Mouse (Mus musculus): ENCODE data around the gene Nudt5. TPM values are rescaled to one million over a fixed set of nuclear protein-coding genes. Genes with fewer than 3 reads are reported as not detected.

The Nudt5 gene
- polyA plus RNA-seq, 1 experiment from 2014 or later = 28.8 TPM

DNA sequence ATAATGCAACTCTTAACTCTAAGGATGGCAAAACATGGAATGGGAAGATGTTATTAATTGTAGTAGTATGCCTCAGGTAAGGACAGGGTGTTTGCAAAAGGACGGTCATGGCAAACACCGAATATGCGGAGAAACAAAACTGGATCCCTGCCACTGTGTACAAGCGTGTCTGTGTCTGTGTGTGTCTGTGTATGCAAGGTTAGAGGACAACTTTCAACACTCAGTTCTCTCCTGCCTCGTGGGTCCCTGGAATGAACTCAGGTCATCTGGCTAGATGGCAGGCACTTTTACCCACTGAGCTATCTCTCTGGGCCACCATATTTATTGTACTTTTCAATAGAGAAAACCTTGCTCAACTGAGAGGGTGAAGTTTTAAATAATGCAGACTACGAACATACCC lies 22.4 kb upstream of the Nudt5 start:
- Histone ChIP-seq H3K4me2 (no peak overlapping the region), H3K27me3 (replicated peaks) (no peaks in the 10 kb centered on the region), H3K4me3 (replicated peaks) (no peak overlapping the region), H3K27ac (replicated peaks) (no peak overlapping the region), H3K36me3 (peaks cover 59% of the 10 kb centered on the region), H3K9me3 (replicated peaks) (no peaks in the 10 kb centered on the region), H3K4me1 (no peaks in the 10 kb centered on the region), H3K9ac (replicated peaks) (no peak overlapping the region)
- WGBS = 95% methylated on average over 6 of the region's 6 CpGs
- no peak for ATAC-seq (ENCODE audit: low FRiP score)

GRCm38 (mm10) chr2:5824213-5824612 lies 20.6 kb upstream of the Nudt5 start:
- no peaks in the 10 kb centered on the region for H3K27me3 ChIP-seq (replicated peaks)
- H3K9ac ChIP-seq (replicated peaks) = no peak overlapping the region
- WGBS = 14% methylated on average over 1 of the region's 1 CpGs
- H3K9me3 ChIP-seq (replicated peaks) = no peaks in the 10 kb centered on the region
- H3K36me3 ChIP-seq = peaks cover 50% of the 10 kb centered on the region
- H3K4me1 ChIP-seq = no peaks in the 10 kb centered on the region
- ATAC-seq (ENCODE audit: low FRiP score) = no peak
- H3K27ac ChIP-seq (replicated peaks) = no peak overlapping the region
- H3K4me3 ChIP-seq (replicated peaks) = no peak overlapping the region
- H3K4me2 ChIP-seq = no peak overlapping the region

GRCm38 (mm10) chr2:5824685-5825084 lies 20.1 kb upstream of the Nudt5 start:
- no peak for ATAC-seq (ENCODE audit: low FRiP score)
- Histone ChIP-seq H3K36me3 (peaks cover 46% of the 10 kb centered on the region), H3K27ac (replicated peaks) (no peak overlapping the region), H3K4me1 (no peaks in the 10 kb centered on the region), H3K4me2 (no peak overlapping the region), H3K27me3 (replicated peaks) (no peaks in the 10 kb centered on the region), H3K4me3 (replicated peaks) (no peak overlapping the region), H3K9ac (replicated peaks) (no peak overlapping the region), H3K9me3 (replicated peaks) (no peaks in the 10 kb centered on the region)
- WGBS = 89% methylated on average over 5 of the region's 5 CpGs

DNA sequence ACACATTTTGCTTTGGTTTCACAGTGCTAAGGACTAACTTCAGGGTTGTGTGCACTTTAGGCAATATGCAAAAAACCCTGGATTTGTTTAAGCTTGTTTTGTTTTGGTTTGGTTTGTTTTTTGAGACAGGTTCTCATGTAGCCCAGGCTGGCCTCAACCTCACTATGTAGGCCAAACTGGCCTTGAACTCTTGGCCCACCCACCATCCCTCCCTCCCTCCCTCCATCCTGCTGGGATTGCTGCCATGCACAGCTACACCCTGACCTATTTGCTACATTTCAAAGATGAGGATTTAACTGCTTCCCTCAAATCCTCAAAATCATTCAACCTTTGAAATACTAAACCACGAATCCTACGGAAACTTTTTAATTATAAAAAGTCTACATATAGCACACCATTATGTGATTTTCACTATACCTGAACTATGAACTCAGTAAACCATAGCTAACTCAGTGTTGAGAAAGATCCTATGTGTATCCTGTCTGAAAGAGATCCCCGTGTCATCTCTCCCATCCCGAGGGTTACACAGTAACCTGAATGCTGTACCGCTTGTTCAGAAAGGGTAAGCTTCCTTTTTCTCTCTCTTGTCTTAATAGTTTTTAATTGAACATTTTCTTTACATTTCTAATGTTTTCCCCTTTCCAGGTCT lies 19.4 kb upstream of the Nudt5 start:
- 94% methylated on average over 5 of the region's 5 CpGs for WGBS
- Histone ChIP-seq H3K9ac (replicated peaks) (no peak overlapping the region), H3K27ac (replicated peaks) (no peak overlapping the region), H3K4me3 (replicated peaks) (no peak overlapping the region), H3K4me1 (no peaks in the 10 kb centered on the region), H3K36me3 (peaks cover 44% of the 10 kb centered on the region), H3K9me3 (replicated peaks) (no peaks in the 10 kb centered on the region), H3K4me2 (no peak overlapping the region), H3K27me3 (replicated peaks) (no peaks in the 10 kb centered on the region)
- no peak for ATAC-seq (ENCODE audit: low FRiP score)

DNA sequence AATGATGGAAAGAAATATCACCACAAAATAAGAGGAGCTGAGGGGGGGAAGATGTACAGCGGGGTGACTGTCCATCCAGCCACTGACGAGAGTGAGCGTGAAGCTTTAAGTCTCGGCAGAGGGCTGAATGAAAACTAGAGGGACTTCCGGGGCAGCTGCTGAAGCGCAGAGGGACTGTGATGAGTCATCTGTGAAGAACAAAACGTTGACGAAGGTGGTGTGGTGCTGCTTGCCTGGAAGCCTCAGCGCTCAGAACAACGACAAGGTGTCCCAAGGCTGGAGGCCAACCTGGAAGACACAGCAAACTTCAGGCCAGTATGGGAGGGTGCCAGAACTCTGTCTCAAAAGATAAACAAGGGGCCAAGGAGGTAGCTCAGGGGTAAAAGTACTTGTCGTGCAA lies 4.0 kb upstream of the Nudt5 start:
- no peaks in the 10 kb centered on the region for H3K9me3 ChIP-seq (replicated peaks)
- peaks cover 10% of the 10 kb centered on the region for H3K4me1 ChIP-seq
- H3K4me2 ChIP-seq = no peak overlapping the region
- peaks cover 46% of the 10 kb centered on the region for H3K36me3 ChIP-seq
- no peak for ATAC-seq (ENCODE audit: low FRiP score)
- no peak overlapping the region for H3K27ac ChIP-seq (replicated peaks)
- H3K9ac ChIP-seq (replicated peaks) = no peak overlapping the region
- no peaks in the 10 kb centered on the region for H3K27me3 ChIP-seq (replicated peaks)
- H3K4me3 ChIP-seq (replicated peaks) = no peak overlapping the region
- 97% methylated on average over 11 of the region's 11 CpGs for WGBS

GRCm38 (mm10) chr2:5844181-5844872 lies 492 bp upstream of the Nudt5 start:
- Histone ChIP-seq H3K27ac (replicated peaks) (peak overlapping the region; percentile 95), H3K4me3 (replicated peaks) (peak overlapping the region; percentile 75), H3K4me1 (peaks cover 21% of the 10 kb centered on the region), H3K36me3 (peaks cover 30% of the 10 kb centered on the region), H3K9me3 (replicated peaks) (no peaks in the 10 kb centered on the region), H3K27me3 (replicated peaks) (no peaks in the 10 kb centered on the region), H3K4me2 (peak overlapping the region; percentile 68), H3K9ac (replicated peaks) (peak overlapping the region; percentile 76)
- 3% methylated on average over 23 of the region's 23 CpGs for WGBS
- ATAC-seq (ENCODE audit: low FRiP score) = peak; percentile 51

GRCm38 (mm10) chr2:5845826-5846225 lies 1.0 kb downstream of the Nudt5 start:
- no peak for ATAC-seq (ENCODE audit: low FRiP score)
- WGBS = 39% methylated on average over 4 of the region's 4 CpGs
- H3K4me2 ChIP-seq = peak overlapping the region; percentile 68
- H3K4me1 ChIP-seq = peaks cover 21% of the 10 kb centered on the region
- H3K4me3 ChIP-seq (replicated peaks) = peak overlapping the region; percentile 75
- H3K36me3 ChIP-seq = peaks cover 15% of the 10 kb centered on the region
- peak overlapping the region; percentile 76 for H3K9ac ChIP-seq (replicated peaks)
- H3K27ac ChIP-seq (replicated peaks) = peak overlapping the region; percentile 95
- no peaks in the 10 kb centered on the region for H3K9me3 ChIP-seq (replicated peaks)
- no peaks in the 10 kb centered on the region for H3K27me3 ChIP-seq (replicated peaks)

GRCm38 (mm10) chr2:5851116-5851515 lies 6.3 kb downstream of the Nudt5 start:
- Histone ChIP-seq H3K9me3 (replicated peaks) (no peaks in the 10 kb centered on the region), H3K4me1 (peaks cover 8% of the 10 kb centered on the region), H3K27me3 (replicated peaks) (no peaks in the 10 kb centered on the region), H3K27ac (replicated peaks) (no peak overlapping the region), H3K36me3 (peaks cover 12% of the 10 kb centered on the region; the same call in 1 of the 2 replicates), H3K9ac (replicated peaks) (no peak overlapping the region), H3K4me2 (no peak overlapping the region), H3K4me3 (replicated peaks) (no peak overlapping the region)
- ATAC-seq (ENCODE audit: low FRiP score) = no peak
- 96% methylated on average over 9 of the region's 9 CpGs for WGBS

GRCm38 (mm10) chr2:5851866-5852265 lies 7.0 kb downstream of the Nudt5 start:
- no peak overlapping the region for H3K4me3 ChIP-seq (replicated peaks)
- no peak overlapping the region for H3K27ac ChIP-seq (replicated peaks)
- peaks cover 1% of the 10 kb centered on the region; the same call in 1 of the 2 replicates for H3K4me1 ChIP-seq
- ATAC-seq (ENCODE audit: low FRiP score) = no peak
- H3K9ac ChIP-seq (replicated peaks) = no peak overlapping the region
- H3K27me3 ChIP-seq (replicated peaks) = no peaks in the 10 kb centered on the region
- no peak overlapping the region for H3K4me2 ChIP-seq
- H3K9me3 ChIP-seq (replicated peaks) = no peaks in the 10 kb centered on the region
- 92% methylated on average over 5 of the region's 5 CpGs for WGBS
- H3K36me3 ChIP-seq = peaks cover 13% of the 10 kb centered on the region

DNA sequence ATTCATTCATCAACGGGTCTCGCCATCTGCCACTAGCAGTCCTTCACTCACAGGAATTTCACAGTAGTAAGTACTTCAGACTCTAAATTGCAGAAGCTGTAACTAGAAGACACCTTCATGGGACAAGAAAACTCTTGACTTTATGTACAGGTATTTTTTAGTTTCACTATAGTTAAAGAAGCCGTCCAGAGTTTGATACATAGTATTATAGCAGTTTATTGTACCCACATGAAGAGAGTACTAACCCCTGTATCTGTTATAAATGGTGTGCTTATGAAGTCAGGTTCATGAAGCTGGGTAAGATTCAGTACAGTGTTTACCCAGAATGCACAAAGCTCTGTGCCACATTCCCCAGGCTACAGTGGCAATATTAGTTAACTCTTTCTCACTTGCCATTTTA lies 18.0 kb downstream of the Nudt5 start, which contains the start of gene Gm13199:
TSS of gene Gm13199 (minus strand) at position 101 of the 400 bp plus-strand sequence.
- no peak for ATAC-seq (ENCODE audit: low FRiP score)
- Histone ChIP-seq H3K36me3 (peaks cover 49% of the 10 kb centered on the region), H3K27ac (replicated peaks) (no peak within 1 kb of the TSS), H3K9me3 (replicated peaks) (no peaks in the 10 kb centered on the region), H3K4me3 (replicated peaks) (no peak within 1 kb of the TSS), H3K27me3 (replicated peaks) (no peaks in the 10 kb centered on the region), H3K4me2 (no peak within 1 kb of the TSS), H3K9ac (replicated peaks) (no peak within 1 kb of the TSS), H3K4me1 (no peaks in the 10 kb centered on the region)
- WGBS = over 99% methylated on average over 3 of the region's 3 CpGs

GRCm38 (mm10) chr2:5867681-5868080 lies 22.9 kb downstream of the Nudt5 start:
- WGBS = 86% methylated on average over 2 of the region's 2 CpGs
- peaks cover 45% of the 10 kb centered on the region for H3K36me3 ChIP-seq
- no peak for ATAC-seq (ENCODE audit: low FRiP score)

DNA sequence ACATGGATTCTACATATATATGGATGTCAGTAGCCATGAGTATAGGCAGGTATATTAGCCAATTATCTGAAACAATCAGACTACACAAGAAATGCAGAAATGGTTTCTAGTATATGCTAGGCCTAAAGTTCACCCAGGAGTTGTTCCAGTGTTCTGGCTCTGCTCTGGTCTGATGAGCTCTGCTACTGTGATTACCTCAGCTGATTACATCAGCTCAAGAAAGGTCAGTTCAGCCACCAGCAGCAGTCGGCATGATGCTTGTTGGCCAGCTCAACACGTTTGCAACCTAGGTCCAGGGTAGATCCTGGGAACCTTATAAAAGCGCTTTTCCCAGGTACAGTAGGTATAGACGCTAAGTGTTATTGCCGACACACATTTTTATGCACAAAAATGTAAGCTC lies 24.9 kb downstream of the Nudt5 start:
- Histone ChIP-seq H3K9ac (replicated peaks) (no peak overlapping the region), H3K4me3 (replicated peaks) (no peak overlapping the region), H3K36me3 (peaks cover 55% of the 10 kb centered on the region), H3K4me1 (no peaks in the 10 kb centered on the region), H3K9me3 (replicated peaks) (no peaks in the 10 kb centered on the region), H3K27ac (replicated peaks) (no peak overlapping the region), H3K27me3 (replicated peaks) (no peaks in the 10 kb centered on the region), H3K4me2 (no peak overlapping the region)
- no peak for ATAC-seq (ENCODE audit: low FRiP score)
- WGBS = 94% methylated on average over 5 of the region's 5 CpGs

More at GRCm38 (mm10) chr2:5867681-5868080, 22.9 kb downstream of the Nudt5 start:
- H3K9me3 ChIP-seq (replicated peaks) = no peaks in the 10 kb centered on the region
- H3K9ac ChIP-seq (replicated peaks) = no peak overlapping the region
- no peak overlapping the region for H3K4me3 ChIP-seq (replicated peaks)
- no peak overlapping the region for H3K4me2 ChIP-seq
- no peaks in the 10 kb centered on the region for H3K27me3 ChIP-seq (replicated peaks)
- H3K4me1 ChIP-seq = no peaks in the 10 kb centered on the region
- H3K27ac ChIP-seq (replicated peaks) = no peak overlapping the region
